Mouse (Mus musculus): ENCODE results near the gene Sertad2. TPM values are rescaled to one million over a fixed set of nuclear protein-coding genes. Genes with fewer than 3 reads are reported as not detected.
A peak's percentile ranks its signal among the peaks of the same experiment; 100 is the strongest.

Gene Sertad2
- polyA plus RNA-seq, 1 experiment from 2014 or later: 52.4 TPM

- Histone ChIP-seq H3K4me1 (peaks cover 59% of the 10 kb centered on the region), H3K27me3 (no peaks in the 10 kb centered on the region), H3K4me2 (replicated peaks) (no peak overlapping the region), H3K36me3 (no peaks in the 10 kb centered on the region), H3K9me3 (replicated peaks) (no peaks in the 10 kb centered on the region), H3K4me3 (replicated peaks) (no peak overlapping the region), H3K27ac (replicated peaks) (no peak overlapping the region), H3K9ac (no peak overlapping the region)
- ATAC-seq (ENCODE audit: insufficient number of reproducible peaks, low FRiP score, low TSS enrichment, low read depth): no peak
Observed at GRCm38 (mm10) chr11:20637060-20637459, 94.0 kb downstream of the Sertad2 start.

- Histone ChIP-seq H3K9me3 (replicated peaks) (no peaks in the 10 kb centered on the region), H3K4me2 (replicated peaks) (no peak overlapping the region), H3K4me3 (replicated peaks) (no peak overlapping the region), H3K9ac (no peak overlapping the region), H3K27ac (replicated peaks) (no peak overlapping the region), H3K4me1 (peaks cover 50% of the 10 kb centered on the region), H3K27me3 (no peaks in the 10 kb centered on the region), H3K36me3 (no peaks in the 10 kb centered on the region)
- ATAC-seq (ENCODE audit: insufficient number of reproducible peaks, low FRiP score, low TSS enrichment, low read depth): no peak
- WGBS: 17% methylated on average over 3 of the region's 3 CpGs
Observed at GRCm38 (mm10) chr11:20638841-20639240, 95.8 kb downstream of the Sertad2 start.

GRCm38 (mm10) chr11:20639918-20640447 lies 96.9 kb downstream of the Sertad2 start:
- 0 out of 2 replicates have a peak overlapping the region, but pooled peaks have one; percentile 9 for H3K9ac ChIP-seq
- WGBS: 4% methylated on average over 11 of the region's 11 CpGs
- no peak overlapping the region for H3K4me3 ChIP-seq (replicated peaks)

GRCm38 (mm10) chr11:20642321-20642720 lies 99.3 kb downstream of the Sertad2 start:
- Histone ChIP-seq H3K9me3 (replicated peaks) (no peaks in the 10 kb centered on the region), H3K4me2 (replicated peaks) (no peak overlapping the region), H3K9ac (no peak overlapping the region), H3K4me1 (peaks cover 65% of the 10 kb centered on the region), H3K27ac (replicated peaks) (no peak overlapping the region), H3K27me3 (no peaks in the 10 kb centered on the region), H3K4me3 (replicated peaks) (no peak overlapping the region), H3K36me3 (no peaks in the 10 kb centered on the region)
- no peak for ATAC-seq (ENCODE audit: insufficient number of reproducible peaks, low FRiP score, low TSS enrichment, low read depth)
- WGBS: 71% methylated on average over 5 of the region's 5 CpGs

More at GRCm38 (mm10) chr11:20639918-20640447, 96.9 kb downstream of the Sertad2 start:
- Histone ChIP-seq H3K27me3 (no peaks in the 10 kb centered on the region), H3K36me3 (no peaks in the 10 kb centered on the region), H3K4me1 (peaks cover 58% of the 10 kb centered on the region), H3K27ac (replicated peaks) (peak overlapping the region; percentile 67), H3K4me2 (replicated peaks) (peak overlapping the region; percentile 40), H3K9me3 (replicated peaks) (no peaks in the 10 kb centered on the region)
- ATAC-seq (ENCODE audit: insufficient number of reproducible peaks, low FRiP score, low TSS enrichment, low read depth): peak; percentile 92

- H3K4me3 ChIP-seq (replicated peaks): no peak overlapping the region
- H3K9ac ChIP-seq: no peak overlapping the region
- H3K36me3 ChIP-seq: peaks cover 2% of the 10 kb centered on the region; the same call in 1 of the 2 replicates
- 70% methylated on average over 5 of the region's 5 CpGs for WGBS
- no peak for ATAC-seq (ENCODE audit: insufficient number of reproducible peaks, low FRiP score, low TSS enrichment, low read depth)
- H3K27me3 ChIP-seq: no peaks in the 10 kb centered on the region
- H3K4me1 ChIP-seq: peaks cover 71% of the 10 kb centered on the region
- no peak overlapping the region for H3K4me2 ChIP-seq (replicated peaks)
- H3K27ac ChIP-seq (replicated peaks): no peak overlapping the region
- no peaks in the 10 kb centered on the region for H3K9me3 ChIP-seq (replicated peaks)
Observed at GRCm38 (mm10) chr11:20643161-20643560, 100.1 kb downstream of the Sertad2 start.

- ATAC-seq (ENCODE audit: insufficient number of reproducible peaks, low FRiP score, low TSS enrichment, low read depth): no peak
Observed at GRCm38 (mm10) chr11:20644166-20644565, 101.1 kb downstream of the Sertad2 start.

GRCm38 (mm10) chr11:20644872-20645271 lies 101.8 kb downstream of the Sertad2 start:
- Histone ChIP-seq H3K4me3 (replicated peaks) (no peak overlapping the region), H3K27ac (replicated peaks) (no peak overlapping the region), H3K9me3 (replicated peaks) (no peaks in the 10 kb centered on the region), H3K27me3 (no peaks in the 10 kb centered on the region), H3K4me1 (peaks cover 67% of the 10 kb centered on the region), H3K9ac (no peak overlapping the region), H3K4me2 (replicated peaks) (no peak overlapping the region), H3K36me3 (peaks cover 6% of the 10 kb centered on the region; the same call in 1 of the 2 replicates)
- WGBS: 53% methylated on average over 6 of the region's 6 CpGs
- ATAC-seq (ENCODE audit: insufficient number of reproducible peaks, low FRiP score, low TSS enrichment, low read depth): no peak

More at GRCm38 (mm10) chr11:20644166-20644565, 101.1 kb downstream of the Sertad2 start:
- no peaks in the 10 kb centered on the region for H3K9me3 ChIP-seq (replicated peaks)
- H3K4me2 ChIP-seq (replicated peaks): no peak overlapping the region
- peaks cover 6% of the 10 kb centered on the region; the same call in 1 of the 2 replicates for H3K36me3 ChIP-seq
- H3K9ac ChIP-seq: no peak overlapping the region
- no peaks in the 10 kb centered on the region for H3K27me3 ChIP-seq
- H3K4me1 ChIP-seq: peaks cover 69% of the 10 kb centered on the region
- 74% methylated on average over 1 of the region's 1 CpGs for WGBS
- H3K4me3 ChIP-seq (replicated peaks): no peak overlapping the region
- no peak overlapping the region for H3K27ac ChIP-seq (replicated peaks)

GRCm38 (mm10) chr11:20645521-20645920 lies 102.5 kb downstream of the Sertad2 start:
- Histone ChIP-seq H3K27me3 (no peaks in the 10 kb centered on the region), H3K4me2 (replicated peaks) (no peak overlapping the region), H3K9me3 (replicated peaks) (no peaks in the 10 kb centered on the region), H3K9ac (no peak overlapping the region), H3K4me1 (peaks cover 63% of the 10 kb centered on the region), H3K36me3 (peaks cover 6% of the 10 kb centered on the region; the same call in 1 of the 2 replicates), H3K27ac (replicated peaks) (no peak overlapping the region), H3K4me3 (replicated peaks) (no peak overlapping the region)
- 64% methylated on average over 3 of the region's 3 CpGs for WGBS
- no peak for ATAC-seq (ENCODE audit: insufficient number of reproducible peaks, low FRiP score, low TSS enrichment, low read depth)

- no peak overlapping the region for H3K9ac ChIP-seq
- no peak for ATAC-seq (ENCODE audit: insufficient number of reproducible peaks, low FRiP score, low TSS enrichment, low read depth)
- H3K36me3 ChIP-seq: peaks cover 6% of the 10 kb centered on the region; the same call in 1 of the 2 replicates
- peaks cover 61% of the 10 kb centered on the region for H3K4me1 ChIP-seq
- no peak overlapping the region for H3K4me3 ChIP-seq (replicated peaks)
- H3K27ac ChIP-seq (replicated peaks): no peak overlapping the region
- no peak overlapping the region for H3K4me2 ChIP-seq (replicated peaks)
- no peaks in the 10 kb centered on the region for H3K9me3 ChIP-seq (replicated peaks)
- H3K27me3 ChIP-seq: no peaks in the 10 kb centered on the region
- 38% methylated on average over 6 of the region's 6 CpGs for WGBS
Observed at GRCm38 (mm10) chr11:20646142-20646541, 103.1 kb downstream of the Sertad2 start.

- Histone ChIP-seq H3K4me2 (replicated peaks) (0 out of 2 replicates have a peak overlapping the region, but pooled peaks have one; percentile 12), H3K9ac (no peak overlapping the region)
Observed at GRCm38 (mm10) chr11:20646986-20647726, 104.1 kb downstream of the Sertad2 start.

GRCm38 (mm10) chr11:20647902-20648625 lies 105.0 kb downstream of the Sertad2 start:
- H3K9ac ChIP-seq: no peak overlapping the region
- peaks cover 6% of the 10 kb centered on the region; the same call in 1 of the 2 replicates for H3K36me3 ChIP-seq
- peak; percentile 56 for ATAC-seq (ENCODE audit: insufficient number of reproducible peaks, low FRiP score, low TSS enrichment, low read depth)
- H3K9me3 ChIP-seq (replicated peaks): no peaks in the 10 kb centered on the region
- peak overlapping the region; percentile 61 for H3K27ac ChIP-seq (replicated peaks)
- H3K27me3 ChIP-seq: no peaks in the 10 kb centered on the region
- peaks cover 66% of the 10 kb centered on the region for H3K4me1 ChIP-seq
- H3K4me3 ChIP-seq (replicated peaks): no peak overlapping the region
- H3K4me2 ChIP-seq (replicated peaks): 0 out of 2 replicates have a peak overlapping the region, but pooled peaks have one; percentile 12
- 30% methylated on average over 19 of the region's 19 CpGs for WGBS

More at GRCm38 (mm10) chr11:20646986-20647726, 104.1 kb downstream of the Sertad2 start:
- WGBS: 33% methylated on average over 10 of the region's 10 CpGs
- Histone ChIP-seq H3K9me3 (replicated peaks) (no peaks in the 10 kb centered on the region), H3K27ac (replicated peaks) (peak overlapping the region; percentile 61), H3K27me3 (no peaks in the 10 kb centered on the region), H3K36me3 (peaks cover 6% of the 10 kb centered on the region; the same call in 1 of the 2 replicates), H3K4me1 (peaks cover 66% of the 10 kb centered on the region), H3K4me3 (replicated peaks) (no peak overlapping the region)
- no peak for ATAC-seq (ENCODE audit: insufficient number of reproducible peaks, low FRiP score, low TSS enrichment, low read depth)

All from embryonic facial prominence, embryonic 15.5 days (tissue).